Mouse (Mus musculus) brain, embryonic 14.5 days (tissue): ENCODE data around the gene D7Ertd443e.

Source experiments
- CTCF ChIP-seq: fragments of 200-500 bp; IDR thresholded peaks from 2 replicates; pipeline ENCODE4 v1.5.1; 2012; ENCODE audit warnings: inconsistent platforms, mild to moderate bottlenecking, moderate library complexity, borderline replicate concordance; ENCODE audit not compliant: insufficient read depth, insufficient read length; ENCODE audit errors: extremely low read depth
- POLR2A ChIP-seq: fragments of 200-500 bp; IDR thresholded peaks from 2 replicates; pipeline ENCODE4 v1.6.1; 2012; ENCODE audit warnings: mild to moderate bottlenecking, inconsistent platforms, borderline replicate concordance; ENCODE audit not compliant: poor library complexity, insufficient read depth, insufficient read length, severe bottlenecking; ENCODE audit errors: extremely low read depth

DNA sequence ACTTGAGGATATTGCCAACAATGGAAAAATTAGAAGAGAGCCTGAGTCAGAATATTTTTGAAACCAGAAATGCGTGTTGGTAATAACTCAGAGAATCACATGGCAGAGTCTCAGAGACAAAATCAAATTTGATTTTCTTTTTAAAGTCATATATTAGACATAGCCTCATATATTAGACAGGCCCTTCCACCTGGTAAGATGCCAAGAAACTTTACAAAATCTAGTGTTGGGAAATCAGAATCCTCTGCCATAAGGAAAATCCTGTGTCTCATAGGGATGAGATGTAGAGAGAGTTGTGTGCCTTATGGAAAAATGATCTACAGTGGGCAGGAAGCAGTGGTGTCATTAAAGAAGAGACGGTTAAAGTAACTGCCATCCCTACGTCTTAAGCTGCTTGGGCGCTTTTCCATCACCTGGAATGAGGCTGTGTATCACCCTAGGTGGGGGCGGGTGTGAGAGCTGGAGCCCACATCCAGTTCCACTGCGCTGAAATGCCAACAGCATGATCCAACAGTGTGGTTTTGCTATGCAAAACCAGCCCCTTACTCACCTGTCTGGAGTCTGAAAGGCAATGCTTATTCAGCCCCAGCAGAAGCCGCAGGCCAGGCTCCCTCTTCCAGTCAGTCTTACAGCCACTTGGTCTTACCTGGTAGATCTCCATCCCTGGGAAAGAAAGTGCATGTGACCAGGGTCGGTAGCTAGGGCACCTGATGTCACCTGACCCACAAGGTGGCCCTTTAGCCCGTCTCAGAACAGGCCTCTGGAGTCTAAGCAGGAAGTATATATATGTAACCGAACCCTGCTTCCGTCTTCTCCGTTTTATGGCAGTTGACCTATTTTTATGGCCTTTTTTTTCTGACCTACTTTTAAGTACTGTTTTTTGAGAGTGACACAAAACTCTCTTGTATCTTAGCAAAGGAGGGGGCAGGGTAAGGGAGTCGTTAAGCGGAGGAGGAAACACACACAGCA is 153.8 kb downstream of the D7Ertd443e start, which contains the start of gene Adam12:
- TF ChIP-seq CTCF (no peak), POLR2A (no peak)
